Mouse (Mus musculus): ENCODE results near the gene Cst9. TPM values are rescaled to one million over a fixed set of nuclear protein-coding genes. Genes with fewer than 3 reads are reported as not detected.

The Cst9 gene
- 2.8 and 4.5 TPM in 2 replicates for polyA plus RNA-seq (2015; fragmentation: Nextera tagmentation; extraction: Ambion mirVana)

- WGBS = 55% methylated on average over 4 of the region's 4 CpGs
- no peak within 1 kb of the TSS for H3K4me2 ChIP-seq (ENCODE audit: low read depth, low read length)
- no peaks in the 10 kb centered on the region for H3K9me3 ChIP-seq (replicated peaks; ENCODE audit: control insufficient read depth, low read length)
- H3K4me3 ChIP-seq (ENCODE audit: low read length) = no peak within 1 kb of the TSS
- H3K36me3 ChIP-seq (ENCODE audit: control insufficient read depth, insufficient read depth) = no peaks in the 10 kb centered on the region
- ATAC-seq (replicated peaks; ENCODE audit: extremely low read depth, insufficient read depth, low FRiP score) = no peak
- H3K27me3 ChIP-seq (ENCODE audit: control insufficient read depth, insufficient read depth, low read length) = no peaks in the 10 kb centered on the region
- no peak within 1 kb of the TSS for H3K9ac ChIP-seq (ENCODE audit: low read length)
- H3K4me1 ChIP-seq (ENCODE audit: control insufficient read depth, insufficient read depth, low read length) = no peaks in the 10 kb centered on the region
- no peak within 1 kb of the TSS for H3K27ac ChIP-seq (ENCODE audit: low read length)
Measured at GRCm38 (mm10) chr2:148834912-148835311, at the start of gene Cst9. Gene Cst9 (plus strand): TSS chr2:148835147.

- H3K4me3 ChIP-seq (ENCODE audit: low read length) = no peak within 1 kb of the TSS
- no peaks in the 10 kb centered on the region for H3K27me3 ChIP-seq (ENCODE audit: control insufficient read depth, insufficient read depth, low read length)
- no peak within 1 kb of the TSS for H3K4me2 ChIP-seq (ENCODE audit: low read depth, low read length)
- H3K9me3 ChIP-seq (replicated peaks; ENCODE audit: control insufficient read depth, low read length) = no peaks in the 10 kb centered on the region
- H3K4me1 ChIP-seq (ENCODE audit: control insufficient read depth, insufficient read depth, low read length) = no peaks in the 10 kb centered on the region
- no peak for ATAC-seq (replicated peaks; ENCODE audit: extremely low read depth, insufficient read depth, low FRiP score)
- H3K9ac ChIP-seq (ENCODE audit: low read length) = no peak within 1 kb of the TSS
- H3K36me3 ChIP-seq (ENCODE audit: control insufficient read depth, insufficient read depth) = no peaks in the 10 kb centered on the region
- no peak within 1 kb of the TSS for H3K27ac ChIP-seq (ENCODE audit: low read length)
- 88% methylated on average over 6 of the region's 6 CpGs for WGBS
Measured at GRCm38 (mm10) chr2:148789142-148789541, 45.8 kb upstream of the Cst9 start, which contains the start of gene Cst12. Gene Cst12 (plus strand): TSS chr2:148789361.

GRCm38 (mm10) chr2:148798485-148798884 lies 36.5 kb upstream of the Cst9 start, which contains the start of gene Cst8:
Gene Cst8 (plus strand): TSS chr2:148798785.
- Histone ChIP-seq H3K9me3 (replicated peaks; ENCODE audit: control insufficient read depth, low read length) (no peaks in the 10 kb centered on the region), H3K4me1 (ENCODE audit: control insufficient read depth, insufficient read depth, low read length) (peaks cover 9% of the 10 kb centered on the region; the same call in 1 of the 2 replicates), H3K27ac (ENCODE audit: low read length) (no peak within 1 kb of the TSS), H3K4me2 (ENCODE audit: low read depth, low read length) (no peak within 1 kb of the TSS), H3K4me3 (ENCODE audit: low read length) (no peak within 1 kb of the TSS), H3K36me3 (ENCODE audit: control insufficient read depth, insufficient read depth) (no peaks in the 10 kb centered on the region), H3K9ac (ENCODE audit: low read length) (no peak within 1 kb of the TSS), H3K27me3 (ENCODE audit: control insufficient read depth, insufficient read depth, low read length) (no peaks in the 10 kb centered on the region)
- no peak for ATAC-seq (replicated peaks; ENCODE audit: extremely low read depth, insufficient read depth, low FRiP score)
- 75% methylated on average over 1 of the region's 1 CpGs for WGBS

- WGBS = 26% methylated on average over 3 of the region's 3 CpGs
- H3K36me3 ChIP-seq (ENCODE audit: control insufficient read depth, insufficient read depth) = no peaks in the 10 kb centered on the region
- ATAC-seq (replicated peaks; ENCODE audit: extremely low read depth, insufficient read depth, low FRiP score) = peak; percentile 41; the same call in 1 of the 2 replicates
- no peak overlapping the region for H3K4me3 ChIP-seq (ENCODE audit: low read length)
- no peak overlapping the region for H3K27ac ChIP-seq (ENCODE audit: low read length)
- no peak overlapping the region for H3K4me2 ChIP-seq (ENCODE audit: low read depth, low read length)
- H3K9ac ChIP-seq (ENCODE audit: low read length) = no peak overlapping the region
- peaks cover 9% of the 10 kb centered on the region; the same call in 1 of the 2 replicates for H3K4me1 ChIP-seq (ENCODE audit: control insufficient read depth, insufficient read depth, low read length)
- H3K9me3 ChIP-seq (replicated peaks; ENCODE audit: control insufficient read depth, low read length) = no peaks in the 10 kb centered on the region
- no peaks in the 10 kb centered on the region for H3K27me3 ChIP-seq (ENCODE audit: control insufficient read depth, insufficient read depth, low read length)
Measured at GRCm38 (mm10) chr2:148801491-148801921, 33.4 kb upstream of the Cst9 start.

GRCm38 (mm10) chr2:148806696-148807095 lies 28.3 kb upstream of the Cst9 start:
- no peaks in the 10 kb centered on the region for H3K27me3 ChIP-seq (ENCODE audit: control insufficient read depth, insufficient read depth, low read length)
- WGBS = 72% methylated on average over 6 of the region's 6 CpGs
- no peaks in the 10 kb centered on the region for H3K36me3 ChIP-seq (ENCODE audit: control insufficient read depth, insufficient read depth)
- no peak overlapping the region for H3K9ac ChIP-seq (ENCODE audit: low read length)
- peaks cover 1% of the 10 kb centered on the region; the same call in 1 of the 2 replicates for H3K4me1 ChIP-seq (ENCODE audit: control insufficient read depth, insufficient read depth, low read length)
- H3K9me3 ChIP-seq (replicated peaks; ENCODE audit: control insufficient read depth, low read length) = no peaks in the 10 kb centered on the region
- H3K4me2 ChIP-seq (ENCODE audit: low read depth, low read length) = no peak overlapping the region
- ATAC-seq (replicated peaks; ENCODE audit: extremely low read depth, insufficient read depth, low FRiP score) = no peak
- no peak overlapping the region for H3K27ac ChIP-seq (ENCODE audit: low read length)
- no peak overlapping the region for H3K4me3 ChIP-seq (ENCODE audit: low read length)

- no peaks in the 10 kb centered on the region for H3K27me3 ChIP-seq (ENCODE audit: control insufficient read depth, insufficient read depth, low read length)
- no peak for ATAC-seq (replicated peaks; ENCODE audit: extremely low read depth, insufficient read depth, low FRiP score)
- no peaks in the 10 kb centered on the region for H3K36me3 ChIP-seq (ENCODE audit: control insufficient read depth, insufficient read depth)
- H3K9me3 ChIP-seq (replicated peaks; ENCODE audit: control insufficient read depth, low read length) = no peaks in the 10 kb centered on the region
- H3K4me3 ChIP-seq (ENCODE audit: low read length) = no peak within 1 kb of the TSS
- no peak within 1 kb of the TSS for H3K9ac ChIP-seq (ENCODE audit: low read length)
- H3K27ac ChIP-seq (ENCODE audit: low read length) = no peak within 1 kb of the TSS
- no peak within 1 kb of the TSS for H3K4me2 ChIP-seq (ENCODE audit: low read depth, low read length)
- H3K4me1 ChIP-seq (ENCODE audit: control insufficient read depth, insufficient read depth, low read length) = no peaks in the 10 kb centered on the region
Measured at GRCm38 (mm10) chr2:148819909-148820308, 15.0 kb upstream of the Cst9 start, which contains the start of gene Cst13. Gene Cst13 (plus strand): TSS chr2:148820081.

- no peaks in the 10 kb centered on the region for H3K36me3 ChIP-seq (ENCODE audit: control insufficient read depth, insufficient read depth)
- no peak overlapping the region for H3K4me2 ChIP-seq (ENCODE audit: low read depth, low read length)
- no peak overlapping the region for H3K4me3 ChIP-seq (ENCODE audit: low read length)
- no peaks in the 10 kb centered on the region for H3K9me3 ChIP-seq (replicated peaks; ENCODE audit: control insufficient read depth, low read length)
- H3K27me3 ChIP-seq (ENCODE audit: control insufficient read depth, insufficient read depth, low read length) = no peaks in the 10 kb centered on the region
- no peaks in the 10 kb centered on the region for H3K4me1 ChIP-seq (ENCODE audit: control insufficient read depth, insufficient read depth, low read length)
- no peak overlapping the region for H3K9ac ChIP-seq (ENCODE audit: low read length)
- H3K27ac ChIP-seq (ENCODE audit: low read length) = no peak overlapping the region
- no peak for ATAC-seq (replicated peaks; ENCODE audit: extremely low read depth, insufficient read depth, low FRiP score)
- 43% methylated on average over 1 of the region's 1 CpGs for WGBS
Measured at GRCm38 (mm10) chr2:148825986-148826385, 9.0 kb upstream of the Cst9 start.

- no peak overlapping the region for H3K4me2 ChIP-seq (ENCODE audit: low read depth, low read length)
- ATAC-seq (replicated peaks; ENCODE audit: extremely low read depth, insufficient read depth, low FRiP score) = no peak
- WGBS = 78% methylated on average over 5 of the region's 5 CpGs
- no peaks in the 10 kb centered on the region for H3K4me1 ChIP-seq (ENCODE audit: control insufficient read depth, insufficient read depth, low read length)
- no peak overlapping the region for H3K27ac ChIP-seq (ENCODE audit: low read length)
- H3K9me3 ChIP-seq (replicated peaks; ENCODE audit: control insufficient read depth, low read length) = no peaks in the 10 kb centered on the region
- no peaks in the 10 kb centered on the region for H3K36me3 ChIP-seq (ENCODE audit: control insufficient read depth, insufficient read depth)
- H3K4me3 ChIP-seq (ENCODE audit: low read length) = no peak overlapping the region
- no peak overlapping the region for H3K9ac ChIP-seq (ENCODE audit: low read length)
- no peaks in the 10 kb centered on the region for H3K27me3 ChIP-seq (ENCODE audit: control insufficient read depth, insufficient read depth, low read length)
Measured at GRCm38 (mm10) chr2:148838075-148838777, 3.3 kb downstream of the Cst9 start.

GRCm38 (mm10) chr2:148839224-148839623 lies 4.3 kb downstream of the Cst9 start:
- 46% methylated on average over 2 of the region's 2 CpGs for WGBS
- no peak overlapping the region for H3K4me3 ChIP-seq (ENCODE audit: low read length)
- no peak for ATAC-seq (replicated peaks; ENCODE audit: extremely low read depth, insufficient read depth, low FRiP score)

More at GRCm38 (mm10) chr2:148839224-148839623, 4.3 kb downstream of the Cst9 start:
- H3K27ac ChIP-seq (ENCODE audit: low read length) = no peak overlapping the region
- no peaks in the 10 kb centered on the region for H3K36me3 ChIP-seq (ENCODE audit: control insufficient read depth, insufficient read depth)
- no peaks in the 10 kb centered on the region for H3K27me3 ChIP-seq (ENCODE audit: control insufficient read depth, insufficient read depth, low read length)
- H3K4me1 ChIP-seq (ENCODE audit: control insufficient read depth, insufficient read depth, low read length) = no peaks in the 10 kb centered on the region
- H3K4me2 ChIP-seq (ENCODE audit: low read depth, low read length) = no peak overlapping the region
- H3K9me3 ChIP-seq (replicated peaks; ENCODE audit: control insufficient read depth, low read length) = no peaks in the 10 kb centered on the region
- no peak overlapping the region for H3K9ac ChIP-seq (ENCODE audit: low read length)

Data from heart, embryonic 16.5 days (tissue).